In genomic region chrX:11088506-11088905, GRCm38 (mm10) we compare ENCODE assay signal across 9 mouse cellular contexts.
DNase-seq lines count a peak whose midpoint lies in the region; ATAC-seq and TF ChIP-seq lines count a peak whose summit lies in the region.
"Had no signal": no experiment of that assay in that cellular context is flagged by ENCODE, and none has a peak within 500 bp of the region (broad histone marks: within the 10 kb centered on the region; RNA-seq: fewer than 3 reads in every experiment).

No protein-coding gene starts in this region.

- peak; percentile 41; the same call in 1 of the 2 replicates for ATAC-seq in frontal cortex, adult (ENCODE audit: low TSS enrichment)
- ATAC-seq in lung, embryonic 16.5 days (ENCODE audit: low read depth), result no peak
- no peak for ATAC-seq in lung, postnatal 0 days
- ATAC-seq in limb, embryonic 11.5 days (ENCODE audit: insufficient number of reproducible peaks, low FRiP score, low TSS enrichment, low read depth), result no peak
- no peak for ATAC-seq in stomach, embryonic 16.5 days (ENCODE audit: insufficient read depth, low FRiP score)

- DNase-seq in frontal cortex, postnatal 10 days (ENCODE audit: low spot score in 2 of 2), result no peak
- no peak for DNase-seq in lung, postnatal 0 days (ENCODE audit: low spot score)
- peak; percentile 23 for DNase-seq in limb, embryonic 11.5 days (ENCODE audit: low spot score)
- DNase-seq in right cerebral cortex, postnatal 4 days, result no peak
- no peak for DNase-seq in lung, postnatal 10 days
- DNase-seq: cerebellum, adult 9-10 months had no signal

- H3K4me1 ChIP-seq in lung, embryonic 16.5 days (replicated peaks; ENCODE audit: control insufficient read depth, insufficient read depth, low read length), result no peaks in the 10 kb centered on the region
- H3K4me1 ChIP-seq in lung, postnatal 0 days (ENCODE audit: insufficient read depth, low read depth, low read length), result no peaks in the 10 kb centered on the region
- H3K4me1 ChIP-seq in limb, embryonic 11.5 days (ENCODE audit: control insufficient read depth, insufficient read depth, low read length), result no peaks in the 10 kb centered on the region
- no peaks in the 10 kb centered on the region for H3K4me1 ChIP-seq in stomach, embryonic 16.5 days (ENCODE audit: control insufficient read depth, insufficient read depth, low read length)

- no peak overlapping the region for H3K9ac ChIP-seq in lung, embryonic 16.5 days (ENCODE audit: low read length)
- no peak overlapping the region for H3K9ac ChIP-seq in lung, postnatal 0 days (replicated peaks; ENCODE audit: low read depth)
- H3K9ac ChIP-seq in limb, embryonic 11.5 days (ENCODE audit: low read length), result no peak overlapping the region
- no peak overlapping the region for H3K9ac ChIP-seq in stomach, embryonic 16.5 days (ENCODE audit: low read length)

- peak overlapping the region; percentile 40; the same call in 1 of the 2 replicates for H3K4me2 ChIP-seq in lung, embryonic 16.5 days (ENCODE audit: low read depth, low read length)
- no peak overlapping the region for H3K4me2 ChIP-seq in lung, postnatal 0 days (replicated peaks; ENCODE audit: low read depth, low read length)
- H3K4me2 ChIP-seq in limb, embryonic 11.5 days (ENCODE audit: low read depth, severe bottlenecking), result no peak overlapping the region
- 0 out of 2 replicates have a peak overlapping the region, but pooled peaks have one; percentile 15 for H3K4me2 ChIP-seq in stomach, embryonic 16.5 days (ENCODE audit: low read depth, low read length)

- no peak for TF ChIP-seq EP300 in lung, postnatal 0 days (IDR thresholded peaks at IDR 0.05)

- H3K36me3 ChIP-seq in lung, embryonic 16.5 days (ENCODE audit: control insufficient read depth, insufficient read depth, low read length), result no peaks in the 10 kb centered on the region
- no peaks in the 10 kb centered on the region for H3K36me3 ChIP-seq in lung, postnatal 0 days (ENCODE audit: insufficient read depth, low read length)
- no peaks in the 10 kb centered on the region for H3K36me3 ChIP-seq in limb, embryonic 11.5 days (ENCODE audit: control insufficient read depth, insufficient read depth, low read length)
- no peaks in the 10 kb centered on the region for H3K36me3 ChIP-seq in stomach, embryonic 16.5 days (ENCODE audit: control insufficient read depth, insufficient read depth, low read length)

- no peaks in the 10 kb centered on the region for H3K27me3 ChIP-seq in lung, embryonic 16.5 days (ENCODE audit: control insufficient read depth, insufficient read depth, low read depth, low read length)
- no peaks in the 10 kb centered on the region for H3K27me3 ChIP-seq in lung, postnatal 0 days (replicated peaks; ENCODE audit: insufficient read depth, low read length)
- H3K27me3 ChIP-seq in limb, embryonic 11.5 days (ENCODE audit: control insufficient read depth, insufficient read depth, low read length), result 0 out of 2 replicates have a peak, but pooled peaks cover 2% of the 10 kb centered on the region
- H3K27me3 ChIP-seq in stomach, embryonic 16.5 days (ENCODE audit: control insufficient read depth, insufficient read depth, low read length), result no peaks in the 10 kb centered on the region

- WGBS in lung, embryonic 16.5 days, result 40% methylated on average over 10 of the region's 10 CpGs
- WGBS in lung, postnatal 0 days, result 45% methylated on average over 10 of the region's 10 CpGs
- 39% methylated on average over 10 of the region's 10 CpGs for WGBS in limb, embryonic 11.5 days
- 52% methylated on average over 9 of the region's 10 CpGs for WGBS in stomach, embryonic 16.5 days

- H3K27ac ChIP-seq in lung, embryonic 16.5 days (ENCODE audit: low read length), result no peak overlapping the region
- no peak overlapping the region for H3K27ac ChIP-seq in lung, postnatal 0 days (ENCODE audit: low read length)
- no peak overlapping the region for H3K27ac ChIP-seq in limb, embryonic 11.5 days (replicated peaks; ENCODE audit: low read depth, low read length)
- no peak overlapping the region for H3K27ac ChIP-seq in stomach, embryonic 16.5 days (ENCODE audit: low read length)

- H3K9me3 ChIP-seq in lung, embryonic 16.5 days (ENCODE audit: control insufficient read depth, low read length), result no peaks in the 10 kb centered on the region
- no peaks in the 10 kb centered on the region for H3K9me3 ChIP-seq in lung, postnatal 0 days (ENCODE audit: low read length)
- no peaks in the 10 kb centered on the region for H3K9me3 ChIP-seq in limb, embryonic 11.5 days (ENCODE audit: control insufficient read depth, low read length)
- H3K9me3 ChIP-seq in stomach, embryonic 16.5 days (replicated peaks; ENCODE audit: control insufficient read depth, low read length), result no peaks in the 10 kb centered on the region

- no peak for TF ChIP-seq CTCF in lung, postnatal 0 days (IDR thresholded peaks at IDR 0.05)

- H3K4me3 ChIP-seq in lung, embryonic 16.5 days (ENCODE audit: low read length), result no peak overlapping the region
- no peak overlapping the region for H3K4me3 ChIP-seq in lung, postnatal 0 days (ENCODE audit: low read depth, low read length)
- H3K4me3 ChIP-seq in limb, embryonic 11.5 days (ENCODE audit: low read depth, low read length), result no peak overlapping the region
- H3K4me3 ChIP-seq in stomach, embryonic 16.5 days (replicated peaks; ENCODE audit: low read length), result no peak overlapping the region

Comparison
In these comparisons a context has a peak if more than half of its experiments do, and no peak if none do; other contexts are left out.
1. H3K4me2 ChIP-seq: peak in lung, embryonic 16.5 days (single experiment) and stomach, embryonic 16.5 days (single experiment); none in lung, postnatal 0 days (single experiment) and limb, embryonic 11.5 days (single experiment).